Mouse (Mus musculus) right cerebral cortex, postnatal 25 days (tissue): Measurements from ENCODE around the gene Pex16.

Source experiments
- DNase-seq: peaks from one replicate; pipeline ENCODE4 v3.0.0; 2022

Gene Pex16

DNA sequence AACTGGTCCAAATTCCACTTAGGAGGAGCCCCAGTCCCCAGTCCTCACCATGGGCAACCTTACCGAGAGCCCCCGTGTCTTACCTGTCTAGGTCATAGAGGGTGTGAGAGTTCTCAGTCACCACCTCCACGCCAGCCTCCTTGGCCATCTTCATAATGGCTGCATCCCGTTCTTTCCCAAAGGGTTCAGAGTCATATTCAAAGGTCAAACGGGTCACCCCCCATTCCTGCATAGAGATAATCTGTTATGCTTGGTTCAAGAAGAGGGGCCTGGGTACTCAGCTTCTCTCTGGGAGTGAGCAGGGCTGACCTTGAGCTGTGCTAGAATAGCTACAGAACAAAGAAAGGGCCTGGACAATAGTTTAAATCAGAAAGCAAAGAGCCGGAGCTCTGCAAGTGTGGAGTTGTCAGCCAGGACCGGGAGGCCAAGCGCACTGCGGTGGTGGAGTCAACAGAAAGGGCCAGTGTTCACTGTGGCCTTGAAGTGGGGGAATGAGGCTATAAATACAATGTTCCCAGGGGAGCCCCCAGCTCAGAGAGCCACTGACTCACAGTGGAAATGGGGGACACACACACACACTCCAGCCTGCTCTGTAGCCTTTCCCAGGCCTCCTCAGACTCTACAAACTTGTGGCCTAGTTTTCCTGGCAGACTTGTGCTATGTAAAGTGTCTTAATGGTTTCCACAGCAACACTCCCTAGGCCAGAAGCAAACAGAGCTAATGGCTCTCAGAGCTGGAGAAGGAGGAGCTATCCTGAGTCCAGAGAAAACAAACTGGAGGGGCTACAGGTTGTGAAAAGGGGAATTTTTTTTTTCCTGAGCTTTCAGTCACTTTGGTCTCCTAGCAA is 50.2 kb downstream of the Pex16 start:
- DNase-seq: no peak

DNA sequence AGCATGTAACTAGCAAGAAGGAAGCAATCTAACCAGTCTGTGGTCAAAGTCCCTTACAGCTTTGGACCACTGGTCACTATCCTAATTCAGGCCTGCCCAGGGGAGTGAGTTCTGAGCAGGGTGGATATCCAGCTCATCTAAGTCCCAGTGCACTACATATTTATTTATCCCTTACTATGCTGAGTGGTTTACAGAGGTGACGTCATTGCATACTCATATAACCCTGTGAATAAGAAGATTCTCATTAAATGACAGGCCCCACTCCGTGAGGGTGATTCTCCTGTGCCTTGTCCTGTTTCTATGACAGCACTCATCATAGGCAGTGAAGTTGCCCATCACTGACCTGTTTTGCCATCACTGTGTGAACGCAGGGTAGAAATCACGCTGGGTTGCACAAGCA is 50.9 kb downstream of the Pex16 start:
- DNase-seq: no peak

DNA sequence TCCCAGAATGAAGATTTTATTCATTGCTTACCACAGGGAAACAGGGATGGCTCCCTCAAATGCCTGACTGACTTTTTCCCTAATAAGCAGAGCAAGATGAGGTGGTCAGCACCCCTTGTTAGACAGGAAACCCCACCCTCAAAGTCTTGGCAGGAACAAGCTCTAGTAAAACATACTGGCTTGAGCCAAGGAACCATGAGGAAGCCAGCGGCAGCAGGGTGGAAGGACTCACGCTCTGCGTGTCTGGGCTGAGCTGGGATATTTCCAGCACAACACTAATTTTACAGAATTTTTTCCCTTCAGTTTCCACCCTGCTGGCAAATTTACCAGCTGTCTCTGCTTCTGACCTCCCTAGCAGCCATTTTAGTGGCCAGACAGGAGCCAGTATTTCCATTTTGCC is 52.0 kb downstream of the Pex16 start:
- no peak for DNase-seq

DNA sequence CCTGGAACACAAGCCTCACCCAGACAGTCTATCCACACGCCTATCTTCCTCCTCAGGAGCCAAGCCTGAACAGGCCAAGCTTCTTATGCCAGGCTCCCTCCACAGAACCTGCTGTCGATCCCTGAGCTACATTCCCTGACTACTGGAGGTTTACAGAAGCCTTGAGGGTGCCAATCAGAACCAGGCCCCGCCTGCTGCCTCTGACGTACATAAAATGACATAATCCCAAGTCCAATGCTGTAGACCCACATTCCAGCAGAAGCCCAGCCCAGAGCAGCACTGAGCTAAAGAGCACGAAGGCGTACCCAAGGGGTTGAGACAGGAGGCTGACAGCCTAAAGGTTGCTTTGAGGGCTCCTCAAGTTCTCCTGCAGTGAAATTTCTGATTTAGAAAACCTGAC is 53.4 kb downstream of the Pex16 start:
- DNase-seq: peak; percentile 80

DNA sequence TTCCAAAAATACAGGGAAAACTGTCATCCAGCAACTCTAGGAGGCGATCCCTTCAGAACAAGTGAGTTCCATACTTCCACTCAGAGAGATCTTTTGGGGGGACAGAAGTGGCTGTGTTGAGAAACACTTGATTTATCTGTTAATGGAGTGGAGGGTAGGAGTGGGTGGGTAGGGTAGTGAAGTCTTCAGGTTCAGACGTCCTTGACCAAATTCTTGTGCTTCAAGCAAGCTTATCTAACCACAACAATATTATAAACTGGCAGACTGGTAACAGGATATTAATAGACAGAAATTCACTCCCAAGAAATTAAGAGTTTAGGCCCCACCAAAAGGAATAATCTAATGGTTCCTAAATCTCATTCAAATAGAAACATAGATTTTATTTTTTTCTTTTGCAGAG is 55.6 kb downstream of the Pex16 start:
- no peak for DNase-seq
